Mouse (Mus musculus) erythroblast, embryonic 14.5 days (primary cell): ENCODE data around the gene Mapk8ip3.

Source experiments
- GATA1 ChIP-seq: IDR thresholded peaks from 2 replicates; pipeline ENCODE4 v1.6.1; 2012; ENCODE audit warnings: low read length, inconsistent platforms, mixed read lengths
- TAL1 ChIP-seq: IDR thresholded peaks from 3 replicates; pipeline ENCODE4 v1.6.1; 2012; ENCODE audit warnings: low read length, inconsistent platforms, mixed read lengths

GRCm38 (mm10) chr17:24884391-24884790 lies 52.4 kb downstream of the Mapk8ip3 start:
- TF ChIP-seq TAL1: no peak
- no peak for TF ChIP-seq GATA1
